Mouse (Mus musculus) left cerebral cortex, adult 18-20 months (tissue): ENCODE data around the gene Grin2c. TPM values are rescaled to one million over a fixed set of nuclear protein-coding genes. Genes with fewer than 3 reads are reported as not detected.

Experiments
- DNase-seq, 2 experiments: peaks; one replicate each; pipeline ENCODE4 v3.0.0; 2021 to 2022; ENCODE audit warnings: low spot score in 2 of 2, mixed read lengths in 1 of 2
- microRNA-seq, 2 experiments: library from miRNA; unstranded; fragments of <30 nt; microRNA quantifications; one replicate each; pipeline ENCODE4 v1.2.0; 2021
- total RNA-seq, 2 experiments: library from RNA; stranded (reverse); gene quantifications; 2 replicates each; pipeline ENCODE4 v1.2.3; 2021

Grin2c gene
- total RNA-seq, 2 experiments from 2014 or later, result 33.8 to 35.7 TPM

GRCm38 (mm10) chr11:115208776-115209732 lies 58.0 kb downstream of the Grin2c start:
- no peak for DNase-seq

DNA sequence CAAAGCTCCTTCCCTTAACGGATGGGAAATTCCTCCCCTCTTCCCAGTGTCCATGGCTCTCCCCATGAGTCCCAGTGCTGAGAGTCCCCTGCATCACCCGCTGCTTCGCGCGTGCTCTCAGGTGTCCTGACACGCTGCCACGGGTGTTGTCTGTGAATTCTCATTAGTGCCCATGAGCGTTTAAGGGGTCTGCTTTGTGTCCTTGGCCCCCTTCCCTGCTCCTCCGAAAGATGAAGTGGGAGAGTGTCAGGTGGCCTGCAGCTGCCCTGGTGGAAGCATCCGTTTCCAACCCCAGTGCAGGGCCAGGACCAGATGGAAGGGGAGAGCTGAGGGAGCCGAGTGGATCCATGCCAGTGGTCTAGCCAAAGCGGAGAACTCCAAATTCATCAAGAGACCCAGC lies 58.9 kb downstream of the Grin2c start:
- no peak for DNase-seq

GRCm38 (mm10) chr11:115202756-115203155 lies 64.3 kb downstream of the Grin2c start:
- DNase-seq, result no peak

DNA sequence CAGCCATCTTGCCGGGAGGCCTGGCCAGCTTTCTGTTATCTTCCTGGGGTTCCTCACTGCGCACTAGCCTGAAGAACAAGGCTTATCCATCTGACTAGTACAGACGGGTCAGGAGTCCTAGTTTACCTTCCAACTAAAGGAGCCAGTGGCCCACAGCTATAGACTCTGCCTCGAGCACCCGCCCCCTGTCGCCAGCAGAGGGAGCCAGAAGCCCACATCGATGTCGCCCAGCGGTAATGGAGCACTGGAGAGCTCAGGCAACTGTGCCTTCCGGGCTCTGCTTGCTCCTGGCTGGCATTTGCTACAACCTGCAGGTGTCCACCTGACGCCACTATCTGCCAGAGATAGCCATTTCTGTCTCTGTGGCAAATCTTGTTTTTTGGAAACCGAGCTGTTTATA lies 64.7 kb downstream of the Grin2c start:
- DNase-seq, result peak; percentile 80 to 85

GRCm38 (mm10) chr11:115200520-115200919 lies 66.5 kb downstream of the Grin2c start:
- DNase-seq, result no peak

Small RNA genes within 50 kb of the gene (microRNA-seq; reads per million reads assigned to microRNA genes)
- gene Gm25837, result 0 reads per million in 2 experiments

Other genes with a start within 250 kb of the Grin2c start
- gene Cd300ld4, start 240.2 kb downstream of the Grin2c start, total RNA-seq, result not detected
- gene Cd300ld5, start 229.5 kb downstream of the Grin2c start, total RNA-seq, result under 1 TPM; 0.60 to 0.82 TPM
- under 1 TPM; 0.60 to 0.82 TPM for gene Cd300ld3, start 218.8 kb downstream of the Grin2c start, total RNA-seq
- not detected for gene Cd300e, start 205.1 kb downstream of the Grin2c start, total RNA-seq
- 1 to 10 TPM; 3.3 to 3.8 TPM for gene Rab37, start 175.8 kb downstream of the Grin2c start, total RNA-seq
- gene Cd300lf, start 133.3 kb downstream of the Grin2c start, total RNA-seq, result under 1 TPM; 0.30 to 0.42 TPM
- 10 to 100 TPM; 60.9 to 68.1 TPM for gene Slc9a3r1, start 103.9 kb downstream of the Grin2c start, total RNA-seq
- gene Tmem104, start 79.8 kb downstream of the Grin2c start, total RNA-seq, result 10 to 100 TPM; 14.9 to 16.2 TPM
- gene Nat9, start 79.4 kb downstream of the Grin2c start, total RNA-seq, result 10 to 100 TPM; 24.3 to 30.5 TPM
- gene Fdxr, start 9.8 kb upstream of the Grin2c start, total RNA-seq, result 10 to 100 TPM; 13.1 to 18.1 TPM
- gene Fads6, start 30.4 kb upstream of the Grin2c start, total RNA-seq, result 10 to 100 TPM; 14.6 to 15.5 TPM
- 1 to 10 TPM in 1 of 2 experiments, under 1 TPM in 1; 0.74 to 2.1 TPM for gene Otop2, start 39.9 kb upstream of the Grin2c start, total RNA-seq
- under 1 TPM; 0.26 to 0.52 TPM for gene Ush1g, start 54.8 kb upstream of the Grin2c start, total RNA-seq
- under 1 TPM in 1 of 2 experiments, not detected in 1; 0.14 TPM for gene Otop3, start 67.5 kb upstream of the Grin2c start, total RNA-seq
- 100 to 1,000 TPM; 111 to 114 TPM for gene Hid1, start 100.5 kb upstream of the Grin2c start, total RNA-seq
- gene Cdr2l, start 114.7 kb upstream of the Grin2c start, total RNA-seq, result 10 to 100 TPM; 26.8 to 29.3 TPM
- 100 to 1,000 TPM; 111 to 122 TPM for gene Mrpl58, start 136.5 kb upstream of the Grin2c start, total RNA-seq
- gene Atp5h, start 152.7 kb upstream of the Grin2c start, total RNA-seq, result 100 to 1,000 TPM; 453 to 457 TPM
- 10 to 100 TPM; 82.5 to 85.6 TPM for gene Kctd2, start 152.9 kb upstream of the Grin2c start, total RNA-seq
- gene Trim80, start 173.3 kb upstream of the Grin2c start, total RNA-seq, result not detected
- gene Slc16a5, start 195.2 kb upstream of the Grin2c start, total RNA-seq, result not detected
- 10 to 100 TPM; 15.0 to 15.4 TPM for gene Armc7, start 208.4 kb upstream of the Grin2c start, total RNA-seq
- gene Nt5c, start 224.6 kb upstream of the Grin2c start, total RNA-seq, result 10 to 100 TPM; 62.2 to 63.3 TPM
- gene Jpt1, start 247.1 kb upstream of the Grin2c start, total RNA-seq, result 100 to 1,000 TPM; 157 TPM